Mouse (Mus musculus) retina, postnatal 1 day (tissue): ENCODE measurements around the gene Ifrd2.
A peak's percentile ranks its signal among the peaks of the same experiment; 100 is the strongest.
"Not testable (repeated sequence)": the region's sequence is repeated elsewhere in the genome, so short reads cannot be mapped to it uniquely, and the experiment has no call there.

Source experiments
- DNase-seq: peaks from one replicate; pipeline ENCODE4 v3.0.0-alpha.2; 2012

Ifrd2 gene

GRCm38 (mm10) chr9:107552690-107553393 lies 34.6 kb upstream of the Ifrd2 start:
- DNase-seq, result no peak

- no peak for DNase-seq
These were observed 33.7 kb upstream of the Ifrd2 start for GRCm38 (mm10) chr9:107553541-107554318.

- DNase-seq, result peak; percentile 99
These were observed 33.1 kb upstream of the Ifrd2 start for GRCm38 (mm10) chr9:107554319-107554825.

GRCm38 (mm10) chr9:107555031-107555457 lies 32.4 kb upstream of the Ifrd2 start:
- DNase-seq, result peak; percentile 66

GRCm38 (mm10) chr9:107555701-107556100 lies 31.7 kb upstream of the Ifrd2 start:
- DNase-seq, result no peak

- no peak for DNase-seq
These were observed 31.1 kb upstream of the Ifrd2 start for GRCm38 (mm10) chr9:107556346-107556745.

GRCm38 (mm10) chr9:107563029-107563581 lies 24.3 kb upstream of the Ifrd2 start, which contains the start of gene Tusc2:
TSS of gene Tusc2 (plus strand) at chr9:107563255.
- peak; percentile 98 for DNase-seq

- DNase-seq, result not testable (repeated sequence)
These were observed 21.9 kb upstream of the Ifrd2 start for GRCm38 (mm10) chr9:107565556-107565955.

- DNase-seq, result peak; percentile 81
These were observed 21.3 kb upstream of the Ifrd2 start for GRCm38 (mm10) chr9:107566041-107566709.

GRCm38 (mm10) chr9:107566855-107567254 lies 20.6 kb upstream of the Ifrd2 start:
- DNase-seq, result no peak

- DNase-seq, result no peak
These were observed 19.6 kb upstream of the Ifrd2 start, which contains the start of gene Hyal2 for GRCm38 (mm10) chr9:107567702-107568319. TSS of gene Hyal2 (plus strand) at chr9:107567945.

- peak; percentile 93 for DNase-seq
These were observed 18.8 kb upstream of the Ifrd2 start for GRCm38 (mm10) chr9:107568331-107569261.

GRCm38 (mm10) chr9:107569270-107569669 lies 18.2 kb upstream of the Ifrd2 start:
- no peak for DNase-seq

- DNase-seq, result no peak
These were observed 17.4 kb upstream of the Ifrd2 start for GRCm38 (mm10) chr9:107570016-107570415.

- no peak for DNase-seq
These were observed 16.6 kb upstream of the Ifrd2 start for GRCm38 (mm10) chr9:107570845-107571244.

- DNase-seq, result no peak
These were observed 15.7 kb upstream of the Ifrd2 start for GRCm38 (mm10) chr9:107571534-107572326.

- DNase-seq, result no peak
These were observed 15.1 kb upstream of the Ifrd2 start for GRCm38 (mm10) chr9:107572327-107572662.

- DNase-seq, result not testable (repeated sequence)
These were observed 13.7 kb upstream of the Ifrd2 start for GRCm38 (mm10) chr9:107573774-107574173.

GRCm38 (mm10) chr9:107575579-107576356 lies 11.7 kb upstream of the Ifrd2 start:
- DNase-seq, result peak; percentile 17
